Mouse (Mus musculus) liver, postnatal 0 days (tissue): ENCODE results near the gene Dennd6b.

Source experiments
- CTCF ChIP-seq: sonication (generic); IDR thresholded peaks from 2 replicates; pipeline ENCODE4 v1.5.1; 2016; ENCODE audit warnings: antibody characterized with exemption, low read depth
- EP300 ChIP-seq: IDR thresholded peaks from 2 replicates; pipeline ENCODE4 v1.6.1; 2016; ENCODE audit warnings: antibody characterized with exemption, low read depth, mild to moderate bottlenecking

DNA sequence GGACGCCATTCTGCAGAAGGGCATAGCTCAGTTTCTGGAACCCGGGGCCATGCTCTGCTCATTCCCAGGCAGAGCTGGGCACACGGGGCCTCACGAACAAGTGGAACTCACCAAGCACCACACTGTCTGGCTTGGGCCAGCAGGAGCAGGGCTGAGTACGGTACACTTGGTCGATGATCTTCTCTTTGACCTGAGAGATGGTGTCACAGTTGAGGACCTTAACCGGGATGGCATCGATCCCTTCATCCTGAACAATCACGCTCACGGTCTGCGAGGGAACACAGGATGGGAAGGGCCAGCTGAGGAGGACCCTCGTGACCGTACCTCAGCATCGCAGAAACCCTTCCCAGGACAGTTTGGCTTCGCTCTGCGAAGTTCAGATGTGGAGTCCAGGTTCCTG is 37.8 kb downstream of the Dennd6b start:
- TF ChIP-seq CTCF = no peak
- TF ChIP-seq EP300 = no peak
